Mouse (Mus musculus) megakaryocyte progenitor cell, adult 5-6 weeks (primary cell): ENCODE measurements at regions not wholly inside any gene's neighbourhood (a gene's known extent, or its start where the extent isn't known, plus 50 kb on each side); places are given as distances from the start of the nearest gene placed in this dataset.

Experiments
- ATAC-seq: replicated peaks from 2 replicates; pipeline ENCODE4 v1.8.0; 2016; ENCODE audit warnings: mild to moderate bottlenecking, moderate TSS enrichment, inconsistent platforms; ENCODE audit not compliant: poor library complexity

DNA sequence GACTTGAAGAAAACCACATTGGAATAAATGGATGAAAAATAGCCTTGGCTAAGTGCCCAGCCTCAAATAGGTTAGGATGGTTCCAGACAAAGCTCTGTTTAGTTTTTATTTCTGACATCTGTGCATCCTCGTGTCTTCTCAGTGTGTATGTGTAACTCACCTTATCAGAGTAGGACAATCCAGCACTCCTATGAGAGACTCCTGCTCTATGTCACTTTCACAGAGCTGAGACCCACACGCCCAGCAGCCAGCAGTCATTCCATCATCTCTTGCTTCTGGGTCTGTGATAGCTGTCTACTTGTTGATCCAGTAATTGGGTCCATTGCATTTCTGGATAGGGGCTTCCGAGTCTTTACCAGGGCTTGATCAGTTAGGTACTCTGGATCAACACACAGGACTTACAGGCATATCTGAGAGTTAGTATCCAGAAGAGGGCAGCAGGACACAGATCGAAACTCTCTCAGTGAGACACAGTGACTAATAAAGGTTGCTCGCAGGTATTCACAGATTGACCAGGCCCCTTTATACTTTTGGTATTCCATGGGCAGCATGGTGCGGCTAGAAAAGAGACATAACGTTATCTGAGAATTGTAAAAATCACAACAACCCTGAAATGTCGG, 286.3 kb upstream of the Fam92a start:
- no peak for ATAC-seq

DNA sequence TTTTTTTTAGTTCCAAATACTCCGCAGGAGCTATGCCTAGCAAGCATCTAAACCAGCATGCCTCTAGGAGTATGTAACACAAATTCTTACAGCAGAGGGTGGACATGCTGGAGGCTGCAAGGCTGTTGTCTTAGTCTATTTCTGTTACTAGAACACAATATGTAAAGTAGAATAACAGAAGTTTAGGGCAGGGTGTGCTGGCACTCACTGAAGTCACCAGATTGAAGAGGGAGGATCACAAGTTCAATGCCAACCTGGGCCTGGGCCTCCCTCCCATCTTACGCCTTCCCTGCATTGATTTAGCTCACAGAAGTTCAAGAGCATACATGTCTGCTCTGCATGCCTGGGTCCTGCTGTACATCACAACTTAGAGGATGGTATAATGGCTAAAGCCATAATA, 280.3 kb upstream of the Fam92a start:
- no peak for ATAC-seq

DNA sequence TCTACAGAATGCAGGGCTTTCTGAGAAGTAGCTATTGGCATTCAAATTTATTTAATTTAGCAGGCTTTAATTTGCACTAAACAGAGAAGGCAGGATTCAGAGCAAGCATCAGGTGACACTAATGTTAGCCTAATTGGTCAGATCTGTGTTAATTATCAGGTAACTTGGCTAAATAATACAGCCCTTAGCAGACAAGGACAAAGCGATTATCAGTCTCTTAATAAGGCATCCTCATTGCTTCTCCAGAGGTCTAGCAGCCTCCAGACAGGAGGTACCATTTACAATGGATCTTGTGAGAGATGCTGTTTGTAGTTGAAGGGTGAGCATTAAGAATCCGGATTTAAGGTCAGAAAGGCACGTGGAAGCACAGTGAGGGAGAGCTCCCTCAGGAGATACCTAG, 253.7 kb upstream of the Fam92a start:
- no peak for ATAC-seq

DNA sequence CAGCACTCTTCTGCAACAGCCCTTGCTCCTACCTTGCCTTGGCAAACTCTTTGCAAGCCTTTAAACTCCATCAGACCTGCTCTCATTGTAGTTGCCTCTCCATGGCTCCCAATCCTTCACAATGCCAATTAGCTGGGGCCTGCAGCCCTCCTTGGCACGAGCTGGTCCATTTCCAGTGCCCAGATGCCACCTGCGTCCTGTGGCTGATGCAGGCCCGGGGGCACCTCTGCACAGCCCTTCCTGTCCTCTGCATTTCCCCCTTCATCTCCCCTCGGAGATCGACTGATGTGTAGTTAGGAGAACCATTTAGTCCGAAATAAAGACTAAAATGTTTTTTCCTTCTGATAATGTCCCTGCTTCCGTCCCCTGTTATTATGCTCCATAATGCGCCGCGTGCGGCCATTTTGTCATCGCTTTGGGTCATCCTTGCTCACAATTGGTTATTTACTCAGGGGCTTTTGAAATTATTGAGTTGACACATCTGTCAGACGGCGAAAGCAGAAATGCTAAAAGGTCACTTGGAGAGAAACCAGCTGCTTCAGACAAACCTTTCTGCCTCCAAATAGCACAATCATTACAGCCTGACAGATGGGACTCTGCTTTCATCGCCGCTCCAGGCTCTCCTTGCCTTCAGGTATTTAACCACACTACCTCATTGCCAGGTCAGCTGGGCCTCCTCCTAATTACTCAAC, 250.0 kb upstream of the Fam92a start:
- ATAC-seq, result no peak

DNA sequence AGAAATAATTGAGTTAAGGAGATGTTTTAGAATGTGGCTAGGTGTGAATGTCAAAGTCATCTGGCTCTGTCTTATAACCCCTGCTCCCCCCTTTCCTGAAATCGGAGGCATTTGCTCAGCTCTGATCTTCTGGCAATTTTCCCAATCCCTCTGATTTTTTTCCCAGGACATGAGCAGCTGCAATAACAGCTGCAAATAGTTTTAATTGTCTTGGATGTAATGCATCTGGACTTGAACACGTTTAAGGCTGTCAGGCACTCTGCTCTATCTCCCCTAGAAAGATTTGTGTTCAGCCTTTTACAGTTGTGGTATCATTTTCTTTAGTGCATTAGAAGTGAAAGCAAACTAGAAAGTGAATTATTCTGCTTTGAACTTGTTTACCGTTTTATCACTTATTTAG, 246.3 kb upstream of the Fam92a start:
- ATAC-seq, result no peak

DNA sequence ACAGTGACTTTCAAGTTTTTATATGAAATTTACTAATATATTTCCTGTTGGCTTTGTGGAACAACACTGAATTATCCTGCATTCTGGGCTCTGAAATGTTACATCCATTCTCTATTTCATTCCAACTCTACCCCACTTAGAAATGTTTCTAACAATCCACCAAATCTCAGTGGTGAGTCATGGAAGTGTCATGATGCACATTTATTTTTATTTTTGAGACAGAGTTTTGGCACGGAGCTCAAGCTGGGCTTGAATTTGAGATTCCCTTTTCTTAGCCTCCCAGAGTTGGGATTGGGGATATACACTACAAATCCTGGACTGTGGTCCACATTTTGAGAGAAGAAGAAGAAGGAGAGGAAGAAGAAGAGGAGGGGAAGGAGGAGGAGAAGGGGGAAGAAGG, 223.5 kb upstream of the Fam92a start:
- no peak for ATAC-seq

DNA sequence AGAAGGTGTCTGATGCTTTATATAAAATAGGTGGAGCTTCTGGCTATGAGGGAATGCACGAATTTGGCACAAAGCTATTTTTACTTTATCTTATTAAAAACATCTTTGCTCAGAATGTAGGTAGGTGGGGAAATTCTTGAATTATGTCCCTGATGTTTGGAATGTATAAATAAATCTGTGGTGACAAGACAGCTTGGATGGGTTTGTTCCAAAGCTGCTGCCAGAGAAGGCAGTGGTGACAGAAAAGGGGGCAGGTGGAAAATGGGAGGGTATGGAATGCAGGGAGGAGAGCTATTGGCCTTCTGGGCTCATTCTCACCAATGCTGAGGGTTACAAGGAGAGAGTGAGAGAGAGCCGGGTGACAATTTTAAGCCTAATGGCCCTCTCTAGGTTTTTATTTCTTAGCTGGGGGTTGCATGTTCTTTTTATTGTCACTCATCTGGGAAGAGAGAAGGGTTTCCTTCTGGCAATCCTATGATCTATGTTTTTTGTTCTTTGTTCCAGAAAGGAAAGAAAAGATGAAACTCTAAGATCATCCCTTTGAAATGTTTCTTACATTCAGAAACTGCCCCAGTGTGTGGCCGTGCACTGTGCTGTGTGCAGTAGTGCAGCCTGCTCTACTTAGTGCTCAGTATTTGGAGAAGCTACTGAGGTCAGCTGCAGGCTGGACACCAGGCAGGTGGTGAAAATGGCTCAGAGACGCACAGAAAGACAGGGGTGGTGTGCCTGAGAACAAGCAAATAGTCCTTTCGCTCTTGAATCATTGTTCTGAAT, 205.2 kb upstream of the Fam92a start:
- no peak for ATAC-seq

DNA sequence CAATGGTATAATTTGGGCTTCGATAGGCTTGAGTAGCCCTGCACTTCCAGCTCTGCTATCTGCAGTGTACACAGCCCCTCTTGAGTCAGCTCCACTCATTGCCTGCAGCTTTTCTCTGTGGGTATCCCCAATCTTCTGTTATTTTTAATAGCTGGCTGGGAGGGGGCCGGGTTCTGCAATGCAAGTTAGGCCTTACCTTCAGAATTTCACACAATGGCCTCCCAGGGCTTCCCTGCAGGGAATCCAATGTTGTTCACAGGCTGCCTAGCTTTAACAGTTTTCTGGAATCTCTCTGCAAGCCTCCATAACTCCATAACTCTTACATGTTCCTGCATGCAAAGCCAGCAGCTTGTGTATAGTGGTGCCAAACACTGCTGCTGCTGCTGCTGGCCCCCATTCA, 197.7 kb upstream of the Fam92a start:
- ATAC-seq, result no peak

DNA sequence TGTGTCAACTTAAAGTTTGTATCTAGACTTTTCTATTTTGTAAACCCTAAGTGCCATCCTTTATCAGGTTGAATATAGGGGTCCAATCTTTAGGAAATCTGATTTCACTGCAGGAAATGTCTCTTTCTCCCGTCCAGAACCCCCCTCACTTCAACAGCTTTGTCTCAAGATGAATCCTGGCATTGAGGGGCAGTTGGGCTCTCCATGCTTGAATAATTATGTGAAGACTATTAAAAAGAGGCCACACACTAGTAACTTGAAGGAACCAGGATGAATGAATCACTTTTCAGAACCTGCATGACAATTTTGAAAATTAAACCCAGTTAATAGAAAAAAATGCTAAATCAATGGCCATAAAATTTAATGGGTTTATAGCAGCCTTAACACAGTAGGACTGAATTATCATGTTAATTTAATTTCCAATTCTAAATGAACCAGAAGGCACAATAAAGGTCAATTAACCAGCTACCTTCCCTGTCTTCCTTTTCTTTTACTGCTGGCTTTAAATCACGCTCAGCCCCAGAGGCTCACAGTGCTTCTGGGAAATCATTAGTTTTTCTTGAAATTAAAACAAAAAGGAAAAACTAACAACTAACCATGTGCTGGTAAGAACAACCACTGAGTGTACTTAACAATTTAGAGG, 185.3 kb upstream of the Fam92a start:
- ATAC-seq, result no peak

DNA sequence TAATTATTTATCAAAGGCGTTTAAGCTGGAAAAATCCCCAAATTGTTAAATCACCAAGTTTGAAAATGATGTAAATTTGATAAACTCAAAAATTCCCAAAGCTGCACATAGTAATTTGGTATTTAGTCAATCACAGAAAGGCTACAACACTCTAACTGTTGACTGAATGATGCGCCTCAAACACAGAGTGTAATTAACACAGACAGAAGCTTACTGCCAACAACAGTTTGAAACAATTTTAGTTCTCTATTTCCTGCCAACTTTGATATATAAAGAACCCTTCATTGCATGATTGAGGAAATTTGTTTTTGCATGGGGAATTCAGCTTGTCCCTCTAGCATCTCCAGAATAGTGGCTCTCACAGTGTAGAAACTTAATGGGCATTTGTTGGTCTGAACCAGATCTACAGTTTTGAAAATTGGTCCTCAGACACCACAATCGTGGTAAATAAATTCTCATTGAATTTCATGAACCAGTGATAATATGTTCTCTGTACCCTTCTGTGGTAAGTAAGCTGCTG, 181.6 kb upstream of the Fam92a start:
- no peak for ATAC-seq

DNA sequence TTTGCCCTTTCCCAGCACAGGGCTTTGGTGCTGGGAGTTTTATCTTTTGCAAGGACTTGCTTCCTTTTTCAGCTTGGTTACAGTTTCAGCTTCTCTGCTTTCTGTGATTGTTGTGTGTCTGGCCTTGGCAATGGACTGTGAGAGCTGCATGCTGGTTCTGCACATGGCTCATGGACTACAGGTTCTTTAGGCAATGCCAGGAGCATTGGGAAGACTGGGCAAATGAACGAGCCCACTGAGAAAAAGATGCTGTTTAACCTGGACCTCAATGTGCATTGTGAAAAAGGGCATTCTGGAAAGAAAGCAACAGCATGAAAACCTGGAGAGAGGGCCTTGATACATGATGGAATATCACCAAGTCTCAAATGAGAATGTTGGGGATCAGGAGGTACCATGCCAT, 167.4 kb upstream of the Fam92a start:
- ATAC-seq, result no peak

DNA sequence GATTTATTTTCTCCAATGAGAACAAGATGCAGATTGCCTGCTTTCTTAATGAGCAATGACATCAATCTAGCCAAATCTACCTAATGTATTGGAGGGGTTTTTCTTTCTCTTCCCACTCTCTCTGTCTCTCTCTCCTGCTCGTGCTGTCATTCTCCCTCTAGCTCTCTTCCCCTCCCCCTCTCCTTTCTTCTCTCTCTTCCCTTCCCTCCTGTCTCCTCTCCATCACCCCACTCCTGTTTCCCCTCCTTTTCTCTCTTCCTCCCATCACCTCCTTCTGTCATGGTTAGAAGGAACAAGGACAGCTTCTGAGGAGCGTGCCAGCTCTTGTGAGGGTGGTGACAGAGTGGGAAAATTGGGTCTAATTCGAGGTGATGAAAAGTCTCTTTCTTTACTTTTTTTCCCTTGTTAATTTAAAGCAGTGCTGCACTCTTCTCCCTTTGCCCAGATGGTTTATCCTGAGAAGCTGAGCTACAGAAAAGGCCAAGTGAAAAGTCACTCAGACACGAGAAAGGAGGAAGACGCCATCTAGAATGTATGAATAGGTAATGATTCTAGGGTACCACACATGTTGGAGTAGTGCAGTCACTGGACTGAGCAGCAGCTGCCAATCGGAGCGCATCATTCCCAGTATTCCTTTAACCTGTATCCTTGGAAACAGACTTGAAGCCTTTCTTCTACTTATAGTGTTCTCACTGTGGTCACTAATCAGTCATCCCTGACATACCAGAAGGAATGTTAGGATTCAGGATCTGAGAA, 163.2 kb upstream of the Fam92a start:
- ATAC-seq, result no peak

DNA sequence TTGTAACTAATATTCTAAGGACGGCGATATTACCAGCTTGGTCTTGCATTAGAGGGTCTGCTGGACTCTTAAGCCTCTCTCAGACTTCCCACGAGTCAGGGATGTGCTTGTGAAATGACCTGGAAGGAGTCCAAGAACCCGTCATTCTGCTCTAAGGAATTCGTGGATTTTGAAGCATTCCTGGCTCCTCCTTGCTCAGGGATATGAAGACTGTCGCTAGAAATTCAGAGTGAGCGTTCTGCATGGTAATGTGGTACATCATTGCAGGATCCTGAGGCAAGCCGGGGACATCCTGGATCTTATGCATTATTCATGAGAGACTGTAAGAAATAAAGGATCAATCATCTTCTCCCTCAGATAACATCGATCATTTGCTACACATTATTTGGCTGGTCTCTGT, 162.6 kb upstream of the Fam92a start:
- no peak for ATAC-seq

DNA sequence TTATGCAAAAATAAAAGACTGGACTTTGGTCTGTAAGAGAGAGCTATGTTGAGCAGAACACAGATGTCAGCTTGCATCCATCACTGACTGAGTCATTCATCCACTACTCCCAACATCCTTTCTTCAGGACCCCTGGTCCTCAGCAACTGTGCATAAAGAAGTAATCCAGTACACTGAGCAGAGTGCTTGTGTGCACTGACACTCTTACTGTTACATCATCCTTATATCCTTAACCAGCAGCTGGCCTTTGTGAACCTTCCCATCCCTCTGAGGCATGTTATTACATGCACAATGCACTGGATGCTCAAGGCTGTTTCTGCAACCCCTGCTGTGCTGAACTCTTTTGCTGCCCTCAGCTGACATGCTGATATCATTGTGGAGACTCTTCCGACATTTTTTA, 144.2 kb upstream of the Fam92a start:
- ATAC-seq, result no peak

DNA sequence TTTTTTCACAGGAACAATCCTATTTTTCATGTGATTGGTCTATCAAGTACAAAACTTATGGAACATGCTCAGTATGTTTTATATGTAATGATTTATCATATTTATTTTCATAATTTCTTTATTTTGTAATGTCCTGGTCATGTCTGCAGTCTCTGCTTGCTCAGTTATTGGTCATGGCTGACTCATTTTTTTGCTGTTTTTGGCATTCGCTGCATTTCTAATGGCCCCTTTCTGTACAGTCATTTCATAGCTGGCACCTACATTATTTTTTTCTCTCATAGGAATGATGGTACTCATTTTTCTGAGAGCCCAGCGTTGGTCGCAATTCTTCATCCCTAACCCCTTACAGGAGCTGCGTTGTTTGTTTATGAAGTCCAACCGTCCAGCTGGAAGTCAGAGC, 136.5 kb upstream of the Fam92a start:
- ATAC-seq, result no peak

DNA sequence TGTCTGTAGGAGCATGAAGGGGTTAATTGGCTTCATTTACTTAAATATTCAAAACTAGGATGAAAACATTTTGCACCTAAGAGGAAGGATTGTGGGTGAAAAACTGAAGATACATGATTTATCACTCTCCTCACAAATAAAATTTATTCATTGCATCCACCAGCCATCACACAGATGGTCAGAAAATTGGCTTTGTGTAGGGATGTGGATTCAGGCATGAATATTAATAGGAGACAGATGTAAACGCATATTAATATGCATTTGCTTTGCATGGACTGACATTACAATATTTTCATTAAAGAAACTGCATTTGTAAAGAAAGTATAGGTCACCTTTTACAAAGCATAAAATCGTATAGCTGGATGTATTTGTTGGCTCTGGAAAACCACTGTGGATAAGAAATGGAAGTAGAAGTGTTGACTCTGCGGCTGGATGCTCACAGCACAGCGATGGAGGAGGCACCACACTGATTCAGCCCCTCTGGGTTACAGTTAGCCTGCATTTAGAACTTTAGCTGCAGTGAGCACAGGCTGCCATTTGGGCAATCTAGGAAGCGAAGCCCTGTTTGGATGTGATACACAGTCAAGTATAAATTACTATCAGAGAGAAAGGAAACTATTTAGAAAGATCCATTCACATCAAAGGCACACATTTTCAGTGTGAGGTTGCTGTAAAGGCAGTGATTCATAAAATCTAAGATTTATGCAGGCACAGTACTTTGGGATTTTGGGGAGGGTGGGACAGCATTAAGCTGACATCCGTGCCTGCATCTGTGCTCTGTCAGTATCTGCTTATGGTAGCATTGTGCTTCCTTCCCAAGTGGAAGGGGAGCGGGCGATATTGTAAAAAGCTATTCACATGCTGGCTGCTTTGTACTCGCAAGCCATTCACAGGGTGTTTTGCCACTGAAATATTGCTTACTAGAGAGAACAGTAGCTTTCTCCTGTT, 135.1 kb upstream of the Fam92a start:
- no peak for ATAC-seq

DNA sequence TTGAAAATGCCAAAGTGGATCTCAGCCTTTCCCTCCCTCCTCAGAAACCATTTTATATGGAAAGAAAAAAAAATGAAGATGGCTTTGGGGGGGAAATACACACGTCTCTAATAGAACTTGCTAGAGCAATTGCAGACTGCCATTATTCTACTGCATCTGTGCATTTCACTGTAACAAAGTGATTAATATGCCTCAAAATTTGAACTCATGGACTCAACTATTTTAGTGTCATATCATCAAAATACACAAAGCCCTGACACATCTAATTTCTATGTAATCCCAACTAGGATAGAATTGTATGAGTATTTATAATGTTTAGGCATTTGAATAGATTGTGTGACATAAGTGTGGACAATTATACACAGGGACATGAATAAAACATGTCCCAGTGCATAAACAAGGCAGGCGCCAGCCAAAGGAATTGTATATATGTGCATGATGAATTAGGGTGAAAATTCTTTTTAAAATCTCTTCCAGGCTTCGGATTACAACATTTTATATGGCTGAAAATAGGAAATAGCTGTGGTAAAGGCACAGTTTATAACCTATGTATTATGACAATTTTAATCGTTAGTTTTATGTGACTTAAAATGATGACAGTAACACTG, 115.4 kb upstream of the Fam92a start:
- no peak for ATAC-seq

DNA sequence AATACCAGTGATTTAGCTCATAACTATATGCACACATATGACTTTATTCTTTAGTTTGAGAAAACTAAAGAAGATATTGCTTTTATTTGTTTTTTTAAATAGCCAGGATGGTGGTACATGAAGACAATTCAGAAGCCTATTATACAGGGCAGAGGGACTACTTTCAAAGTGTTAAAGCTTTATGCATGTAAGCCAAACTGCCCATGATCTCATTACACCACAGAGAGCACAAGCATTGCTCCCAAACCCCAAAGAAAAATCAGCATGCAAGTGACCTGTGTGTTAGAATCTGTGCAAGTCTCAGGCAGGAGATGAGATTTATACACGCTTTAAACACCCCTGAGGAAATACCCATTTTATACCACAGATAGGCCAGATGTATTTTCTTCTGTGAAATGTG, 114.6 kb upstream of the Fam92a start:
- no peak for ATAC-seq

DNA sequence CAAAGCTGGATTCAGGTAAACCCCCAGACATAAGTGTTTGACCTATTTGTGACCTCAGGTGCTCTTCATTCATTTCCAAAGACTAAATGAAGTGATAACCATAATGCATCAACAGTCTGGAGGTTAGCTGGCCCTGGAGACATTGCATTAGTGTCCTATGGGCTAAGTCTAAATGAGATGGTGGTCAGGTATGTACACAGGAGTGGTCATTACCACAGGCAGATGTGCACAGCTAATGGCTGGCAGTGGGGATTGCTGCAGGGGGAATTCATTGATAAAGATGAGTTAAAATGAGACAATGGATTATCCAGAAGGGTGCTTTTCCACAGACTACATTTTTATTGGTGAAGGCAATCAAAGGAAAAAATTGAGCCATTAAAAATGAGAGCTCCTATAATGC, 114.2 kb upstream of the Fam92a start:
- ATAC-seq, result no peak
